In genomic region chr7:114118180-114118579, GRCm38 (mm10) we compare ENCODE assay signal across 9 mouse cellular contexts. TPM values are rescaled to one million over a fixed set of nuclear protein-coding genes. Genes with fewer than 3 reads are reported as not detected.
DNase-seq lines count a peak whose midpoint lies in the region; ATAC-seq and TF ChIP-seq lines count a peak whose summit lies in the region.
"Had no signal": no experiment of that assay in that cellular context is flagged by ENCODE, and none has a peak within 500 bp of the region (broad histone marks: within the 10 kb centered on the region; RNA-seq: fewer than 3 reads in every experiment).

No protein-coding gene starts in this region.

- H3K4me3 ChIP-seq in C2C12 (ENCODE audit: insufficient read depth, poor library complexity, severe bottlenecking): peak overlapping the region; percentile 68
- H3K4me3 ChIP-seq in intestine, embryonic 14.5 days (ENCODE audit: low read depth, low read length): peak overlapping the region; percentile 74
- no peak overlapping the region for H3K4me3 ChIP-seq in liver, embryonic 12.5 days

- TF ChIP-seq CTCF in C2C12 (IDR thresholded peaks at IDR 0.05; ENCODE audit: control insufficient read depth, insufficient read depth, insufficient read length): no peak

- peaks cover 8% of the 10 kb centered on the region for H3K4me1 ChIP-seq in intestine, embryonic 14.5 days (replicated peaks; ENCODE audit: control insufficient read depth, insufficient read depth, low read length)
- peaks cover 24% of the 10 kb centered on the region for H3K4me1 ChIP-seq in liver, embryonic 12.5 days

- peak overlapping the region; percentile 77 for H3K4me2 ChIP-seq in intestine, embryonic 14.5 days (ENCODE audit: low read length)
- H3K4me2 ChIP-seq in liver, embryonic 12.5 days: peak overlapping the region; percentile 87

- peak; percentile 14 for DNase-seq in adipocyte (ENCODE audit: low spot score)
- DNase-seq in intestine, embryonic 14.5 days (ENCODE audit: low spot score): peak; percentile 54
- DNase-seq in urinary bladder, postnatal 25 days (ENCODE audit: low spot score): no peak
- DNase-seq in adrenal gland, adult 18-20 months (ENCODE audit: low spot score in 2 of 2): no peak
- no peak for DNase-seq in gastrocnemius, postnatal 25 days
- DNase-seq in layer of hippocampus, adult 11-12 months (ENCODE audit: low spot score): no peak

- H3K79me3 ChIP-seq in C2C12 (ENCODE audit: low read depth): peaks cover 37% of the 10 kb centered on the region

- ATAC-seq in intestine, embryonic 14.5 days (replicated peaks; ENCODE audit: low FRiP score, low TSS enrichment, low read depth): no peak
- no peak for ATAC-seq in liver, embryonic 12.5 days

- H3ac ChIP-seq in C2C12 (ENCODE audit: control insufficient read depth, insufficient read length, low read depth): peak overlapping the region; percentile 39

- H3K79me2 ChIP-seq in C2C12 (ENCODE audit: control insufficient read depth, insufficient read depth): peaks cover 43% of the 10 kb centered on the region

- WGBS in intestine, embryonic 14.5 days: 39% methylated on average over 7 of the region's 7 CpGs
- WGBS in liver, embryonic 12.5 days (ENCODE audit: insufficient replicate concordance): 46% methylated on average over 7 of the region's 7 CpGs

- H3K27me3 ChIP-seq in C2C12 (ENCODE audit: control insufficient read depth, insufficient read depth, insufficient read length): no peaks in the 10 kb centered on the region
- H3K27me3 ChIP-seq in intestine, embryonic 14.5 days (replicated peaks; ENCODE audit: control insufficient read depth, insufficient read depth, low read length): no peaks in the 10 kb centered on the region
- peaks cover 49% of the 10 kb centered on the region for H3K27me3 ChIP-seq in liver, embryonic 12.5 days (replicated peaks)

- H3K9ac ChIP-seq in intestine, embryonic 14.5 days (ENCODE audit: low read length): no peak overlapping the region
- no peak overlapping the region for H3K9ac ChIP-seq in liver, embryonic 12.5 days

- no peaks in the 10 kb centered on the region for H3K36me3 ChIP-seq in C2C12 (ENCODE audit: control insufficient read depth, insufficient read depth)
- H3K36me3 ChIP-seq in intestine, embryonic 14.5 days (ENCODE audit: control insufficient read depth, insufficient read depth, low read length): no peaks in the 10 kb centered on the region
- no peaks in the 10 kb centered on the region for H3K36me3 ChIP-seq in liver, embryonic 12.5 days

- H3K27ac ChIP-seq in intestine, embryonic 14.5 days (ENCODE audit: low read depth): peak overlapping the region; percentile 97; the same call in 1 of the 2 replicates
- H3K27ac ChIP-seq in liver, embryonic 12.5 days: no peak overlapping the region

- H3K9me3 ChIP-seq in intestine, embryonic 14.5 days (ENCODE audit: control insufficient read depth, low read length): no peaks in the 10 kb centered on the region
- no peaks in the 10 kb centered on the region for H3K9me3 ChIP-seq in liver, embryonic 12.5 days (replicated peaks)

TF ChIP-seq in C2C12, 6 proteins besides CTCF, POLR2A, EP300 and RAD21:
- TF ChIP-seq MAX (IDR thresholded peaks at IDR 0.05) (no peak), FOSL1 (IDR thresholded peaks at IDR 0.05; ENCODE audit: insufficient read depth, low read length, poor library complexity, severe bottlenecking) (no peak), USF1 (IDR thresholded peaks at IDR 0.05; ENCODE audit: low read depth) (no peak), MYOG (IDR thresholded peaks at IDR 0.05; ENCODE audit: control insufficient read depth, extremely low read depth, insufficient read length) (no peak), MYOD1 (IDR thresholded peaks at IDR 0.05; ENCODE audit: control insufficient read depth, insufficient read length, low read depth) (no peak)
TF ChIP-seq in C2C12: peak in this region for 0.

RNA-seq across cellular contexts. Expression of gene Rras2, which starts 0.6 kb away (rescaled TPM):
- 55.3 TPM for polyA plus RNA-seq in C2C12 (2012; fragmentation: generic; extraction: Trizol)
- polyA plus RNA-seq in intestine, embryonic 14.5 days (2014; fragmentation: Nextera tagmentation; extraction: Ambion mirVana): 31.1 and 31.9 TPM in 2 replicates
- 13.7 and 14.5 TPM in 2 replicates for polyA plus RNA-seq in liver, embryonic 12.5 days (2016; fragmentation: Nextera tagmentation; extraction: Ambion mirVana)
- 10 to 100 TPM; 30.5 to 53.7 TPM for total RNA-seq in adrenal gland, adult 18-20 months (2021)
- total RNA-seq in gastrocnemius, postnatal 25 days (2021): 10 to 100 TPM; 13.9 to 18.5 TPM
- polyA plus RNA-seq: erythroblast, embryonic 14.5 days had no signal

Comparison
In these comparisons a context has a peak if more than half of its experiments do, and no peak if none do; other contexts are left out.
1. DNase-seq: peak in adipocyte (single experiment) and intestine, embryonic 14.5 days (single experiment); none in urinary bladder, postnatal 25 days (single experiment), adrenal gland, adult 18-20 months (0 of 2), gastrocnemius, postnatal 25 days (single experiment) and layer of hippocampus, adult 11-12 months (single experiment).